Mouse (Mus musculus) thymus, postnatal 25 days (tissue): ENCODE measurements at regions not wholly inside any gene's neighbourhood (a gene's known extent, or its start where the extent isn't known, plus 50 kb on each side); places are given as distances from the start of the nearest gene placed in this dataset.

Source experiments
- DNase-seq: peaks from one replicate; pipeline ENCODE4 v3.0.0; 2022

GRCm38 (mm10) chr3:58319463-58319862, 95.1 kb upstream of the Tsc22d2 start:
- no peak for DNase-seq

- no peak for DNase-seq
Measured at GRCm38 (mm10) chr3:58320812-58321211, 93.7 kb upstream of the Tsc22d2 start.

DNA sequence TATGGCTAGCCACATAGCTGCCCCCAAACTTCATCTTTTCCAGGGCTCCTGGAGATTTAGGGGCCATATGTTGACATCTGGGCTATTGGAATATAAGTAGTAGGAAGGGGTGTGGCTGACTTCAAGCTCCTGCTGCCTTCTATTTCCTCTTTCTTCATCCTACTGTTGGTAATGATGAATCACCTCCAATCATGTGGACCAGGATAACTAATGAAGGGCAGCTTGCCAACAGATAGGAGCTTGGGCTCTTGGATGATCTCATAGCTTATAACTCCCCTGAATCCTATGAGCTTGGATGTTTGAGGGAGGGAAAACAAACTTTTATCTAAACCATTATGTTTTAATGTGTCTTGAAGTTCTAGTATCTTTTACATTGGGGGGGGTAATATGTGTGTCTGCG, 92.2 kb upstream of the Tsc22d2 start:
- DNase-seq: no peak

- DNase-seq: no peak
Measured at GRCm38 (mm10) chr3:58327721-58328120, 86.8 kb upstream of the Tsc22d2 start.

DNA sequence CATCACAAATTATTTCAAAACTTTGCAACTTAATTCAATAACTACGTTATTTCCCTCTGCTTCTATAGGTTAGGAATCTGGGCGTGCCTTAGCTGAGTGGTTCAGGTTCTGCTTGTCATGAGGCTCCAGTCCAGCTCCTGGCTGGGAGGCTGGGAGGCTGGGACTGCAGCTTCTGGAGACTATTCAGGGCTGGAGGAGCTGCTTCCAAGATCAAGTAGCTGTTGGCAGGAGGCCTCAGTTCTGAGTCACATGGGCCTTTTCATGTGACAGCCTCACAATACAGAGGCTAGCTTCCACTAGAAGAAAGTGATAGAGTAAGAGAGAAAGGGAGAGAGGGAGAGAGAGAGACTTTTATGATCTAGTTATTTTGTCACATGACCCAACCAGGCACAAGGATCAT, 84.3 kb upstream of the Tsc22d2 start:
- no peak for DNase-seq

- DNase-seq: no peak
Measured at GRCm38 (mm10) chr3:58333997-58334396, 80.5 kb upstream of the Tsc22d2 start.

GRCm38 (mm10) chr3:58335277-58335676, 79.2 kb upstream of the Tsc22d2 start:
- no peak for DNase-seq

DNA sequence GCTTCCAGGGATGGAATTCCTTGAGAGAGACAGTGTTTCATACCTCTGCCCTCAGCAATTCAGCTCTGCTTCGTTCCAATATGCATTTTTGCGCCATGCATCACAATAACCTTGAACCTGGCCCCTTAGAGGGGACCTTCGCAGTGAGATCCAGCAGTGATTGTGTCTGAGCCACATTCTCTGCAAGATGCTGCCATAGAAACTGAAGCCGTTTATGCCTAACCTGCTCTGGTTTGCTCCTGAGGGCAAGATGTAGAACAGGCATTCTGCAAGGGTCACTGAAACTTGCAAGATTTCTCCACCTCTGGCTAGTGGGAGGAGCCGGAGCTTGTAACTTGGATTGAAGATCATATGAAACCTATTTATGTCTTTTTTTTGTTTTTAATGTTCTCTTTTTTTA, 78.4 kb upstream of the Tsc22d2 start:
- DNase-seq: no peak

- DNase-seq: no peak
Measured at GRCm38 (mm10) chr3:58336590-58336989, 77.9 kb upstream of the Tsc22d2 start.

- no peak for DNase-seq
Measured at GRCm38 (mm10) chr3:58338976-58339375, 75.5 kb upstream of the Tsc22d2 start.

DNA sequence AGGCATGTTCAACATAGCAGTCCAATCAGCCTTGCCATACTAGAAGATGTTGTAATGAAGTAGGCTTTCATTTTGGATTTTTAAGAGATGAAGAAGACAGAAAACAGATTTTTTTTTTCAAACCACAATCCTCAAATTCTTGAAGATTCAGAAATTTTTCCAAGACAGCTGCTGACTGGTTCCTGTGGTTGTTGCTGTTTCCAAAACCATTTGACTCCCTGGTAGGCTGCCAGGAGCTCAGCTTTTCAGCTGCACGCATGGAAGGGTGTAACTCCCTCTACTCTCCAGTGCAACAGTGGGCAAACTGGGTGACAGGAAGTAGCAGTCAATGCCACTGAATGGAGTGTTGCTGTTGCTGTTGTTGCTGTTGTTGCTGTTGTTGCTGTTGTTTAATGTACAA, 72.4 kb upstream of the Tsc22d2 start:
- no peak for DNase-seq

GRCm38 (mm10) chr3:58362563-58362962, 52.0 kb upstream of the Tsc22d2 start:
- DNase-seq: no peak

DNA sequence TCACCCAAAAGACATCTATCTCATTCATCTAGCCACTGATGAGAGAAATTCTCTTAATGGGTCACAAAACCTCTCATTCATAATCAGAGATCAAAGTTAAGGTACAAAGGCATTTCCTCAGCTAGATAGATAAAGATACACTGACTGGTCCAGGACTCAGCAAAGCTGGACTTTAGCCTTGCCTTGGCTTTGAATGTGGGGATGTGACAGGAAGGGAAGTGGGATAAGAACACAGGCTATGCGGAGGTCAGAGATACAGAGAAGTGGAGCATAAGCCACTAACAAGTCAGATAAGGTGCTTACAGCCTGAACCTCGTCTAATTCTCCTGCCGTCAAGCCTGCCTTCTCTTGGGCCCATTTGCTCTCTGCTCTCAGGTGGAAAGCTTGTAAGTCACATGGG, 50.0 kb upstream of the Tsc22d2 start:
- no peak for DNase-seq
